Mouse (Mus musculus): Measurements from ENCODE around the gene S100a3.

GRCm38 (mm10) chr3:90589947-90590346 lies 29.6 kb downstream of the S100a3 start, which contains the start of gene S100a2:
- TF ChIP-seq CTCF (IDR thresholded peaks at IDR 0.05; ENCODE audit: low read depth) (no peak), EP300 (IDR thresholded peaks at IDR 0.05; ENCODE audit: low read depth) (no peak)
